Mouse (Mus musculus): ENCODE results near the gene Ube2t. TPM values are rescaled to one million over a fixed set of nuclear protein-coding genes. Genes with fewer than 3 reads are reported as not detected.

The Ube2t gene
- total and polyA plus RNA-seq, 3 experiments, result 12.1 to 72.6 (median 60.7) TPM

- peaks cover 10% of the 10 kb centered on the region for H3K4me1 ChIP-seq (ENCODE audit: insufficient read depth, low read depth, low read length)
- DNase-seq (ENCODE audit: low spot score), result no peak
- ATAC-seq (ENCODE audit: extremely low read depth, insufficient number of reproducible peaks, low FRiP score, poor library complexity, severe bottlenecking), result no peak
- H3K9me3 ChIP-seq (replicated peaks), result no peaks in the 10 kb centered on the region
- H3K36me3 ChIP-seq (replicated peaks), result no peaks in the 10 kb centered on the region
- H3K4me3 ChIP-seq (ENCODE audit: low read depth, low read length), result no peak overlapping the region
- TF ChIP-seq GATA2 (IDR thresholded peaks at IDR 0.05; ENCODE audit: borderline replicate concordance, low read depth, low read length), result no peak
- no peak for TF ChIP-seq POLR2AphosphoS5 (IDR thresholded peaks at IDR 0.05; ENCODE audit: insufficient replicate concordance, low read depth, low read length)
- TF ChIP-seq CTCF (IDR thresholded peaks at IDR 0.05; ENCODE audit: low read depth, low read length), result no peak
- no peak for TF ChIP-seq GATA1 (IDR thresholded peaks at IDR 0.05; ENCODE audit: borderline replicate concordance, low read length)
- peaks cover 58% of the 10 kb centered on the region for H3K27me3 ChIP-seq (ENCODE audit: insufficient read depth, low read length)
Measured at GRCm38 (mm10) chr1:134996471-134996870, 34.1 kb downstream of the Ube2t start.

GRCm38 (mm10) chr1:134997568-134997967 lies 35.2 kb downstream of the Ube2t start:
- Histone ChIP-seq H3K27me3 (ENCODE audit: insufficient read depth, low read length) (peaks cover 47% of the 10 kb centered on the region), H3K4me1 (ENCODE audit: insufficient read depth, low read depth, low read length) (peaks cover 10% of the 10 kb centered on the region), H3K36me3 (replicated peaks) (no peaks in the 10 kb centered on the region), H3K9me3 (replicated peaks) (no peaks in the 10 kb centered on the region), H3K4me3 (ENCODE audit: low read depth, low read length) (no peak overlapping the region)
- TF ChIP-seq GATA2 (IDR thresholded peaks at IDR 0.05; ENCODE audit: borderline replicate concordance, low read depth, low read length), result no peak
- no peak for TF ChIP-seq CTCF (IDR thresholded peaks at IDR 0.05; ENCODE audit: low read depth, low read length)
- no peak for TF ChIP-seq GATA1 (IDR thresholded peaks at IDR 0.05; ENCODE audit: borderline replicate concordance, low read length)
- no peak for TF ChIP-seq POLR2AphosphoS5 (IDR thresholded peaks at IDR 0.05; ENCODE audit: insufficient replicate concordance, low read depth, low read length)
- ATAC-seq (ENCODE audit: extremely low read depth, insufficient number of reproducible peaks, low FRiP score, poor library complexity, severe bottlenecking) (no peak), DNase-seq (ENCODE audit: low spot score) (no peak)

GRCm38 (mm10) chr1:134998231-134998630 lies 35.9 kb downstream of the Ube2t start:
- no peak overlapping the region for H3K4me3 ChIP-seq (ENCODE audit: low read depth, low read length)
- H3K36me3 ChIP-seq (replicated peaks), result no peaks in the 10 kb centered on the region
- peaks cover 10% of the 10 kb centered on the region for H3K4me1 ChIP-seq (ENCODE audit: insufficient read depth, low read depth, low read length)
- peaks cover 43% of the 10 kb centered on the region for H3K27me3 ChIP-seq (ENCODE audit: insufficient read depth, low read length)
- no peak for DNase-seq (ENCODE audit: low spot score)
- TF ChIP-seq GATA2 (IDR thresholded peaks at IDR 0.05; ENCODE audit: borderline replicate concordance, low read depth, low read length) (no peak), POLR2AphosphoS5 (IDR thresholded peaks at IDR 0.05; ENCODE audit: insufficient replicate concordance, low read depth, low read length) (no peak), GATA1 (IDR thresholded peaks at IDR 0.05; ENCODE audit: borderline replicate concordance, low read length) (no peak), CTCF (IDR thresholded peaks at IDR 0.05; ENCODE audit: low read depth, low read length) (no peak), TAL1 (conservative IDR thresholded peaks at IDR 0.05; ENCODE audit: low read depth, low read length) (no peak)
- H3K9me3 ChIP-seq (replicated peaks), result no peaks in the 10 kb centered on the region
- ATAC-seq (ENCODE audit: extremely low read depth, insufficient number of reproducible peaks, low FRiP score, poor library complexity, severe bottlenecking), result no peak

- Histone ChIP-seq H3K27me3 (ENCODE audit: insufficient read depth, low read length) (peaks cover 30% of the 10 kb centered on the region), H3K36me3 (replicated peaks) (no peaks in the 10 kb centered on the region), H3K4me1 (ENCODE audit: insufficient read depth, low read depth, low read length) (peaks cover 10% of the 10 kb centered on the region), H3K4me3 (ENCODE audit: low read depth, low read length) (peak overlapping the region; percentile 38; the same call in 1 of the 2 replicates), H3K9me3 (replicated peaks) (no peaks in the 10 kb centered on the region)
- TF ChIP-seq POLR2AphosphoS5 (IDR thresholded peaks at IDR 0.05; ENCODE audit: insufficient replicate concordance, low read depth, low read length) (no peak), CTCF (IDR thresholded peaks at IDR 0.05; ENCODE audit: low read depth, low read length) (no peak), GATA1 (IDR thresholded peaks at IDR 0.05; ENCODE audit: borderline replicate concordance, low read length) (no peak), GATA2 (IDR thresholded peaks at IDR 0.05; ENCODE audit: borderline replicate concordance, low read depth, low read length) (no peak), TAL1 (conservative IDR thresholded peaks at IDR 0.05; ENCODE audit: low read depth, low read length) (no peak)
- DNase-seq (ENCODE audit: low spot score), result peak; percentile 76
- peak; percentile 83 for ATAC-seq (ENCODE audit: extremely low read depth, insufficient number of reproducible peaks, low FRiP score, poor library complexity, severe bottlenecking)
Measured at GRCm38 (mm10) chr1:135000527-135000926, 38.2 kb downstream of the Ube2t start.

- TF ChIP-seq GATA2 (IDR thresholded peaks at IDR 0.05; ENCODE audit: borderline replicate concordance, low read depth, low read length) (no peak), GATA1 (IDR thresholded peaks at IDR 0.05; ENCODE audit: borderline replicate concordance, low read length) (no peak), POLR2AphosphoS5 (IDR thresholded peaks at IDR 0.05; ENCODE audit: insufficient replicate concordance, low read depth, low read length) (no peak), TAL1 (conservative IDR thresholded peaks at IDR 0.05; ENCODE audit: low read depth, low read length) (no peak), CTCF (IDR thresholded peaks at IDR 0.05; ENCODE audit: low read depth, low read length) (no peak)
- ATAC-seq (ENCODE audit: extremely low read depth, insufficient number of reproducible peaks, low FRiP score, poor library complexity, severe bottlenecking), result no peak
- Histone ChIP-seq H3K9me3 (replicated peaks) (no peaks in the 10 kb centered on the region), H3K36me3 (replicated peaks) (no peaks in the 10 kb centered on the region), H3K4me1 (ENCODE audit: insufficient read depth, low read depth, low read length) (peaks cover 10% of the 10 kb centered on the region), H3K4me3 (ENCODE audit: low read depth, low read length) (no peak overlapping the region), H3K27me3 (ENCODE audit: insufficient read depth, low read length) (peaks cover 11% of the 10 kb centered on the region)
- DNase-seq (ENCODE audit: low spot score), result no peak
Measured at GRCm38 (mm10) chr1:135003346-135003745, 41.0 kb downstream of the Ube2t start.

GRCm38 (mm10) chr1:135005696-135006095 lies 43.3 kb downstream of the Ube2t start:
- no peaks in the 10 kb centered on the region for H3K9me3 ChIP-seq (replicated peaks)
- peaks cover 14% of the 10 kb centered on the region for H3K27me3 ChIP-seq (ENCODE audit: insufficient read depth, low read length)
- no peak overlapping the region for H3K4me3 ChIP-seq (ENCODE audit: low read depth, low read length)
- ATAC-seq (ENCODE audit: extremely low read depth, insufficient number of reproducible peaks, low FRiP score, poor library complexity, severe bottlenecking) (no peak), DNase-seq (ENCODE audit: low spot score) (no peak)
- no peaks in the 10 kb centered on the region for H3K36me3 ChIP-seq (replicated peaks)
- TF ChIP-seq POLR2AphosphoS5 (IDR thresholded peaks at IDR 0.05; ENCODE audit: insufficient replicate concordance, low read depth, low read length) (no peak), CTCF (IDR thresholded peaks at IDR 0.05; ENCODE audit: low read depth, low read length) (no peak), GATA2 (IDR thresholded peaks at IDR 0.05; ENCODE audit: borderline replicate concordance, low read depth, low read length) (no peak), TAL1 (conservative IDR thresholded peaks at IDR 0.05; ENCODE audit: low read depth, low read length) (no peak), GATA1 (IDR thresholded peaks at IDR 0.05; ENCODE audit: borderline replicate concordance, low read length) (no peak)
- peaks cover 4% of the 10 kb centered on the region for H3K4me1 ChIP-seq (ENCODE audit: insufficient read depth, low read depth, low read length)
